Mouse (Mus musculus) limb, embryonic 14.5 days (tissue): ENCODE results near the gene Vamp8. TPM values are rescaled to one million over a fixed set of nuclear protein-coding genes. Genes with fewer than 3 reads are reported as not detected.

ENCODE experiments used
- ATAC-seq: fragments of 200-750 bp; cut with Nextera tagmentation; 2 replicates; pipeline ENCODE4 v1.8.0; 2017; ENCODE audit warnings: low read depth, moderate number of reproducible peaks, moderate TSS enrichment; ENCODE audit not compliant: low FRiP score
- DNase-seq: peaks from one replicate; pipeline ENCODE4 v3.0.0-alpha.2; 2015; ENCODE audit warnings: low spot score
- H3K27ac ChIP-seq: fragments of 300-500 bp; sonication (generic); replicated peaks from 2 replicates; pipeline ENCODE4 v1.5.1; 2014; ENCODE audit warnings: low read depth, mild to moderate bottlenecking, low read length, moderate library complexity, mixed read lengths
- H3K27me3 ChIP-seq: fragments of 300-500 bp; sonication (generic); 2 replicates; pipeline ENCODE4 v1.6.1; 2014; ENCODE audit warnings: low read length, mixed read lengths; ENCODE audit not compliant: control insufficient read depth, insufficient read depth
- H3K36me3 ChIP-seq: fragments of 300-500 bp; sonication (generic); 2 replicates; pipeline ENCODE4 v1.6.1; 2014; ENCODE audit warnings: mild to moderate bottlenecking, low read length, moderate library complexity, mixed read lengths; ENCODE audit not compliant: control insufficient read depth, insufficient read depth
- H3K4me1 ChIP-seq: fragments of 300-500 bp; sonication (generic); 2 replicates; pipeline ENCODE4 v1.6.1; 2014; ENCODE audit warnings: antibody characterized with exemption, low read length, mixed read lengths; ENCODE audit not compliant: control insufficient read depth, insufficient read depth
- H3K4me2 ChIP-seq: fragments of 300-500 bp; sonication (generic); replicated peaks from 2 replicates; pipeline ENCODE4 v1.6.1; 2014; ENCODE audit warnings: low read depth, mild to moderate bottlenecking, low read length, moderate library complexity; ENCODE audit not compliant: severe bottlenecking
- H3K4me3 ChIP-seq: fragments of 300-500 bp; sonication (generic); replicated peaks from 2 replicates; pipeline ENCODE4 v1.5.1; 2014; ENCODE audit warnings: low read length
- H3K9ac ChIP-seq: fragments of 300-500 bp; sonication (generic); 2 replicates; pipeline ENCODE4 v1.6.1; 2014; ENCODE audit warnings: mild to moderate bottlenecking, low read depth, low read length, moderate library complexity; ENCODE audit not compliant: severe bottlenecking
- H3K9me3 ChIP-seq: fragments of 300-500 bp; sonication (generic); 2 replicates; pipeline ENCODE4 v1.6.1; 2016; ENCODE audit warnings: low read length; ENCODE audit not compliant: control insufficient read depth
- POLR2A ChIP-seq: fragments of 200-500 bp; IDR thresholded peaks from 2 replicates; pipeline ENCODE4 v1.8.0; 2012; ENCODE audit warnings: inconsistent platforms, mild to moderate bottlenecking, moderate library complexity, borderline replicate concordance; ENCODE audit not compliant: insufficient read depth, insufficient read length; ENCODE audit errors: extremely low read depth
- WGBS: fragments of 180-500 bp; shearing (Covaris S2); extraction: QIAGEN DNeasy Blood & Tissue Kit; methylation state at CpG from one replicate; pipeline ENCODE4 v1.1.7; 2014; 5-methylcytosine and 5-hydroxymethylcytosine counted together
- polyA plus RNA-seq, 2 experiments: library from polyadenylated mRNA; depleted of rRNA in 1 of 2; stranded (reverse) in 1 of 2; unstranded in 1 of 2; fragments of >200 nt; fragmentation: Nextera tagmentation in 1 of 2; extraction: Ambion mirVana in 1 of 2; gene quantifications; 2 replicates each; pipeline versions ENCODE4 v1.2.1 to v1.2.3; 2012 to 2014

Vamp8 gene
- polyA plus RNA-seq, 2 experiments: 125 to 173 TPM

DNA sequence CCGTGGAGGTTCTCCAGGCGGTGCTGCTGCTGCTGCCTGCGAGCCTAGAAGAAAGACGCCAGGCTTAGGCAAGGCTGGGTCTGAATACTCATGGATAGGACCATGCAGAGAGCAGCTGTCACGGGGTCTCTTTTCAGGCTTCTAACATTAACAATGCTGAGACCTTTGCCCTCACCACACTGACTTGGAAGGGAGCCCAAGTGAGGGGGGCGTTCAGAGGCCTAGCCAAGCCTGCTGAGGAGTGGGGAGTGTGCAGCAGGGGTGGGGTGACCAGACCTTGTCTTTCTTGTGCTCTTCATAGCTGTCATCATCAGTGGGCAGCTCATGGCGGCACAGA lies 29.9 kb downstream of the Vamp8 start:
- Histone ChIP-seq H3K9me3 (no peaks in the 10 kb centered on the region), H3K4me2 (no peak overlapping the region), H3K36me3 (peaks cover 22% of the 10 kb centered on the region), H3K27ac (no peak overlapping the region), H3K27me3 (no peaks in the 10 kb centered on the region), H3K9ac (no peak overlapping the region), H3K4me3 (no peak overlapping the region), H3K4me1 (peaks cover 11% of the 10 kb centered on the region)
- DNase-seq: no peak
- no peak for TF ChIP-seq POLR2A
- no peak for ATAC-seq
- WGBS: 84% methylated on average over 7 of the region's 7 CpGs

DNA sequence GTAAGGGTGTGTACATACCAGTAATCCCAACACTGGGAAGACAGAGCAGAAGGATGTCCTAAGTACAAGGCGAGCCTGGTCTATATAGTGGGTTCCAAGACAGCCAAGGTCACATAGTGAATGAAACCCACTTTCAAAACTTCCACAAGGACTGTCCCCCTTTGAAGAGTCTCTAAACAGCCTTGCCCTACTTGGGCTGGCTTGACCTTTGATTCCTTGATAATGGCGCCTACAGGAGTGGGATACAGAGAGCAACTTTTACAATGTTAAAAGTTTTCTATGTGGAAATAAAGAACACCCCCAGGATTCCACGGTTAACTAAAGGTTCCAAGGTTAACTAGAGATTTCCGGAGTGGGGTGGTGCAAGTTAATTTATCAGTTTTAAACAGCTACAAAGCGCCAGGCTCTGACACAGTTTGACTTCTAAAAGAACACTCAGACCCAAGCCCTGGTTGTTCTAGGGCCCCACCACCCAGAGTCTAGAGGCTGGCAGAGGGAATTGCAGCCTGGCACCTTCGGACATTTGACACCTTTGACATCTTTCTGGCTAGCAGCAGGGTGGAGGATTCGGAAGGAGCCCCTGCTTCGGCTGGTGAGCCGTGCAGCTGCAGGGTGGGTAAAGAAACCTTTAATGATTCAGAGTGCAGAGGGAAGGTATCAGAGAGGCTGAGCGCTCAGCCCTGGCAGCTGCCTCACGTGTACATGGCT lies 30.5 kb downstream of the Vamp8 start:
- Histone ChIP-seq H3K4me2 (no peak overlapping the region), H3K4me1 (peaks cover 13% of the 10 kb centered on the region), H3K9ac (no peak overlapping the region), H3K4me3 (no peak overlapping the region), H3K36me3 (peaks cover 22% of the 10 kb centered on the region), H3K27ac (no peak overlapping the region), H3K9me3 (no peaks in the 10 kb centered on the region), H3K27me3 (no peaks in the 10 kb centered on the region)
- no peak for TF ChIP-seq POLR2A
- no peak for DNase-seq
- 83% methylated on average over 11 of the region's 11 CpGs for WGBS
- no peak for ATAC-seq

GRCm38 (mm10) chr6:72359343-72359742 lies 31.2 kb downstream of the Vamp8 start:
- H3K9me3 ChIP-seq: no peaks in the 10 kb centered on the region
- H3K36me3 ChIP-seq: peaks cover 22% of the 10 kb centered on the region
- H3K4me3 ChIP-seq: no peak overlapping the region
- H3K4me1 ChIP-seq: peaks cover 18% of the 10 kb centered on the region
- no peak overlapping the region for H3K9ac ChIP-seq
- ATAC-seq (no peak), DNase-seq (no peak)
- H3K4me2 ChIP-seq: no peak overlapping the region
- H3K27ac ChIP-seq: no peak overlapping the region
- 62% methylated on average over 2 of the region's 2 CpGs for WGBS
- TF ChIP-seq POLR2A: no peak
- no peaks in the 10 kb centered on the region for H3K27me3 ChIP-seq

- Histone ChIP-seq H3K36me3 (peaks cover 22% of the 10 kb centered on the region), H3K9ac (no peak overlapping the region), H3K4me3 (no peak overlapping the region), H3K9me3 (no peaks in the 10 kb centered on the region), H3K27ac (no peak overlapping the region), H3K4me1 (peaks cover 21% of the 10 kb centered on the region), H3K4me2 (no peak overlapping the region), H3K27me3 (no peaks in the 10 kb centered on the region)
- ATAC-seq: no peak
- TF ChIP-seq POLR2A: no peak
- WGBS: 80% methylated on average over 10 of the region's 10 CpGs
- DNase-seq: no peak
These were observed 32.3 kb downstream of the Vamp8 start for GRCm38 (mm10) chr6:72358086-72358764.

- Histone ChIP-seq H3K4me2 (no peak overlapping the region), H3K4me1 (peaks cover 29% of the 10 kb centered on the region), H3K9me3 (no peaks in the 10 kb centered on the region), H3K36me3 (peaks cover 22% of the 10 kb centered on the region), H3K27ac (no peak overlapping the region), H3K27me3 (no peaks in the 10 kb centered on the region), H3K9ac (no peak overlapping the region), H3K4me3 (no peak overlapping the region)
- DNase-seq (no peak), ATAC-seq (no peak)
- WGBS: 52% methylated on average over 5 of the region's 5 CpGs
- TF ChIP-seq POLR2A: no peak
These were observed 33.1 kb downstream of the Vamp8 start for GRCm38 (mm10) chr6:72357164-72358079.
